Comparison of ENCODE assay signal across 12 mouse cellular contexts in the genomic region with DNA sequence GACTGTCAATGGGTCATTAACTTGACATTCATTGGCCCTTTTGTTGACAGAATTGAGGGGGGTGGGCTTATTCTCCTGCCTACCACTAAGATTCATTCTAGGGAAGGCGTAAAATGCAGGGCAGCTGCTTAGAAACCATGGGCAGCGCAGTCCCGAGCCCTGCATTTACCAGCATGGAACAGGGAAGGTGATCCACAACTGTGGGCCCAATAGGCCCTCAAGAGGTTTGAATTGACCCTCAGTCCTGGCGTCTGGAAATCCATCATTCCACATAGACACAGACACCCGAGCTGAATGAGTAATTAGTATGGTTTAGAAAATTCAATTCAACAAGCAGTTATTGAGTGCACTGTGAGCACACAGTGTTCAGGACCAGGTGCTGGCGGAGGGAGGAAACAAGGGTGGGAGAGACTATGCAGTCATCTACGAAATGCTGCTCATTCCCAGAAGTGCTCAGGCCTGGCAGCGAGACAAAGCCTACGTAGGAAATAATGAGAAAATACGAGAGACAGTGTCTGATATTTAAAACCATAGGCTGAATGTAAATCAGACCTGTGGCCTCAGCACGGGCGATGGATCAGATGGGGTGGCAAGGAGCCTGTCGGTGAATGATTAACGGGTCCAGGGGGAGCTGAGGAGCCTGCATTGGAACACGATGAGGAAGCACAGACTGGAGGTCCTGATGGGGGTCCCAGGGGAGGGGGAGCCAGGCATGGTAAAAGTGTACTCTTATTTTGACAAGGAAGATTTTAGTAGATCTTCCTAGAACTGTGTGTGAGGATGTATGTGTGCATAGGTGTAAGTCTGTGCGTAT. TPM values are rescaled to one million over a fixed set of nuclear protein-coding genes. Genes with fewer than 3 reads are reported as not detected.
DNase-seq lines count a peak whose midpoint lies in the region; ATAC-seq and TF ChIP-seq lines count a peak whose summit lies in the region.
"Had no signal": no experiment of that assay in that cellular context is flagged by ENCODE, and none has a peak within 500 bp of the region (broad histone marks: within the 10 kb centered on the region; RNA-seq: fewer than 3 reads in every experiment).

No protein-coding gene starts in this region.

- no peaks in the 10 kb centered on the region for H3K36me3 ChIP-seq in forebrain, postnatal 0 days (ENCODE audit: insufficient read depth)
- H3K36me3 ChIP-seq in intestine, embryonic 15.5 days = no peaks in the 10 kb centered on the region

- no peak overlapping the region for H3K4me3 ChIP-seq in forebrain, postnatal 0 days (ENCODE audit: low read depth, low read length)
- H3K4me3 ChIP-seq in intestine, embryonic 15.5 days (replicated peaks) = no peak overlapping the region

- H3K9me3 ChIP-seq in forebrain, postnatal 0 days (ENCODE audit: low read length) = no peaks in the 10 kb centered on the region
- H3K9me3 ChIP-seq in intestine, embryonic 15.5 days = no peaks in the 10 kb centered on the region

- peak; percentile 82 for ATAC-seq in forebrain, postnatal 0 days
- ATAC-seq in intestine, embryonic 15.5 days = no peak; the same call in 1 of the 2 replicates

- H3K9ac ChIP-seq in forebrain, postnatal 0 days = no peak overlapping the region
- H3K9ac ChIP-seq in intestine, embryonic 15.5 days = no peak overlapping the region
- H3K9ac ChIP-seq: lung, embryonic 14.5 days had no signal

- H3K27ac ChIP-seq in forebrain, postnatal 0 days (ENCODE audit: low read depth, low read length) = no peak overlapping the region
- no peak overlapping the region for H3K27ac ChIP-seq in intestine, embryonic 15.5 days

- no peaks in the 10 kb centered on the region for H3K27me3 ChIP-seq in forebrain, postnatal 0 days (ENCODE audit: insufficient read depth, low read length)
- no peaks in the 10 kb centered on the region for H3K27me3 ChIP-seq in intestine, embryonic 15.5 days (replicated peaks)

- TF ChIP-seq CTCF in forebrain, postnatal 0 days (IDR thresholded peaks at IDR 0.05; ENCODE audit: low read depth) = no peak

- DNase-seq in thymus, postnatal 0 days (ENCODE audit: low spot score) = peak; percentile 26
- DNase-seq in thymus, postnatal 10 days (ENCODE audit: low spot score in 2 of 2) = no peak
- peak; percentile 35 for DNase-seq in forebrain, postnatal 0 days
- peak; percentile 69 for DNase-seq in mesoderm, embryonic 11.5 days (ENCODE audit: low read depth, low spot score)
- DNase-seq in adrenal gland, postnatal 14 days = no peak
- no peak for DNase-seq in gastrocnemius, postnatal 10 days
- DNase-seq: kidney, postnatal 36 days had no signal

- no peaks in the 10 kb centered on the region for H3K4me1 ChIP-seq in forebrain, postnatal 0 days (ENCODE audit: insufficient read depth)
- peaks cover 6% of the 10 kb centered on the region; the same call in 1 of the 2 replicates for H3K4me1 ChIP-seq in intestine, embryonic 15.5 days (replicated peaks)

- no peak overlapping the region for H3K4me2 ChIP-seq in forebrain, postnatal 0 days (ENCODE audit: low read depth)
- no peak overlapping the region for H3K4me2 ChIP-seq in intestine, embryonic 15.5 days (replicated peaks)

- 33% methylated on average over 16 of the region's 16 CpGs for WGBS in forebrain, postnatal 0 days
- 41% methylated on average over 16 of the region's 16 CpGs for WGBS in intestine, embryonic 15.5 days

RNA-seq across cellular contexts. Expression of gene Cd2, which starts 50.5 kb away (rescaled TPM):
- 236 and 256 TPM in 2 replicates for polyA plus RNA-seq in thymus, postnatal 0 days (2015; fragmentation: Nextera tagmentation; extraction: Ambion mirVana)
- 0.69 TPM in 1 of 2 replicates, not detected in the other for total RNA-seq in forebrain, postnatal 0 days (2014; rRNA removed)
- polyA plus RNA-seq in forebrain, postnatal 0 days (2015; fragmentation: Nextera tagmentation; extraction: Ambion mirVana) = 0.16 and 0.35 TPM in 2 replicates
- 0.20 and 0.34 TPM in 2 replicates for polyA plus RNA-seq in intestine, embryonic 15.5 days (2015; fragmentation: Nextera tagmentation; extraction: Ambion mirVana)
- 1.3 and 16.9 TPM in 2 replicates for total RNA-seq in adrenal gland, postnatal 14 days (2021)
- under 1 TPM in 1 of 2 experiments, not detected in 1; 0.23 TPM for total RNA-seq in gastrocnemius, postnatal 10 days (2021)
- polyA plus RNA-seq: heart, embryonic 14.5 days; limb, embryonic 11.5 days; stomach, embryonic 14.5 days had no signal

Comparison
In these comparisons a context has a peak if more than half of its experiments do, and no peak if none do; other contexts are left out.
1. DNase-seq: peak in thymus, postnatal 0 days (single experiment), forebrain, postnatal 0 days (single experiment) and mesoderm, embryonic 11.5 days (single experiment); none in thymus, postnatal 10 days (0 of 2), adrenal gland, postnatal 14 days (single experiment) and gastrocnemius, postnatal 10 days (single experiment).